21 mouse cellular contexts compared by ENCODE assay signal in genomic region chr16:90701541-90701940, GRCm38 (mm10). TPM values are rescaled to one million over a fixed set of nuclear protein-coding genes. Genes with fewer than 3 reads are reported as not detected.
"Had no signal": no experiment of that assay in that cellular context is flagged by ENCODE, and none has a peak within 500 bp of the region (broad histone marks: within the 10 kb centered on the region; RNA-seq: fewer than 3 reads in every experiment).

No protein-coding gene starts in this region.

- H3K27ac ChIP-seq: liver, embryonic 15.5 days; lung, embryonic 15.5 days; macrophage; midbrain, embryonic 10.5 days; midbrain, embryonic 12.5 days; neural tube, embryonic 13.5 days; neural tube, embryonic 15.5 days; stomach, embryonic 15.5 days; stomach, postnatal 0 days had no signal

- DNase-seq: liver, postnatal 0 days; lung, adult 2 months; lung, postnatal 14 days; lung, postnatal 36 days; midbrain, embryonic 14.5 days; right cerebral cortex, postnatal 14 days; thymus, postnatal 14 days; thymus, postnatal 36 days had no signal

- H3K9ac ChIP-seq: liver, embryonic 15.5 days; liver, postnatal 0 days; lung, embryonic 15.5 days; midbrain, embryonic 12.5 days; neural tube, embryonic 13.5 days; neural tube, embryonic 15.5 days; stomach, embryonic 15.5 days had no signal

- H3K4me2 ChIP-seq: liver, embryonic 15.5 days; lung, embryonic 15.5 days; midbrain, embryonic 12.5 days; neural tube, embryonic 13.5 days; neural tube, embryonic 15.5 days; stomach, embryonic 15.5 days had no signal

- H3K4me1 ChIP-seq: liver, embryonic 15.5 days; megakaryocyte, embryonic 14.5 days; midbrain, embryonic 12.5 days; stomach, embryonic 15.5 days had no signal

- H3K36me3 ChIP-seq: liver, embryonic 15.5 days; lung, embryonic 15.5 days; midbrain, embryonic 10.5 days; midbrain, embryonic 12.5 days; neural tube, embryonic 13.5 days; neural tube, embryonic 15.5 days; stomach, embryonic 15.5 days had no signal

- ATAC-seq: liver, postnatal 0 days; lung, postnatal 0 days; midbrain, embryonic 16.5 days had no signal

- H3K27me3 ChIP-seq: liver, embryonic 15.5 days; lung, embryonic 15.5 days; midbrain, embryonic 12.5 days; neural tube, embryonic 15.5 days; stomach, embryonic 15.5 days had no signal

- H3K9me3 ChIP-seq: liver, embryonic 15.5 days; lung, embryonic 15.5 days; midbrain, embryonic 10.5 days; midbrain, embryonic 12.5 days; neural tube, embryonic 13.5 days; neural tube, embryonic 15.5 days had no signal

- H3K4me3 ChIP-seq: liver, embryonic 15.5 days; lung, embryonic 15.5 days; megakaryocyte, embryonic 14.5 days; midbrain, embryonic 10.5 days; midbrain, embryonic 12.5 days; myocyte; neural tube, embryonic 13.5 days; neural tube, embryonic 15.5 days; stomach, embryonic 15.5 days had no signal

RNA-seq across cellular contexts. Expression of gene Mrap, which starts 36.5 kb away (rescaled TPM):
- polyA plus RNA-seq: midbrain, embryonic 12.5 days; midbrain, embryonic 14.5 days; myocyte; neural tube, embryonic 13.5 days; stomach, postnatal 0 days had no signal
